Mouse (Mus musculus) macrophage (primary cell): ENCODE data around the gene Son. TPM values are rescaled to one million over a fixed set of nuclear protein-coding genes. Genes with fewer than 3 reads are reported as not detected.
A peak's percentile ranks its signal among the peaks of the same experiment; 100 is the strongest.

Experiments used
- H3K27ac ChIP-seq: fragments of 350-480 bp; formaldehyde crosslinking; 2 replicates; pipeline ENCODE4 v1.9.0; 2021
- H3K36me3 ChIP-seq: fragments of 350-480 bp; formaldehyde crosslinking; 2 replicates; pipeline ENCODE4 v1.9.0; 2021; ENCODE audit errors: inconsistent target
- H3K4me3 ChIP-seq: fragments of 350-480 bp; formaldehyde crosslinking; 2 replicates; pipeline ENCODE4 v1.9.0; 2021; ENCODE audit errors: inconsistent target
- H3K79me2 ChIP-seq: fragments of 350-480 bp; formaldehyde crosslinking; 2 replicates; pipeline ENCODE4 v1.9.0; 2021; ENCODE audit errors: inconsistent target
- WGBS: methylation state at CpG from one replicate; pipeline ENCODE4 v1.1.7; 2026; ENCODE audit warnings: inconsistent platforms; ENCODE audit not compliant: missing documents; 5-methylcytosine and 5-hydroxymethylcytosine counted together
- polyA plus RNA-seq: library from polyadenylated mRNA; stranded (reverse); fragments of 250-400 nt; gene quantifications from 3 replicates; pipeline ENCODE4 v1.2.4, GENCODE M21; 2018; ENCODE audit warnings: inconsistent platforms

The Son gene
- polyA plus RNA-seq, 1 experiment from 2014 or later = 188 TPM

GRCm38 (mm10) chr16:91688023-91688618, 40.8 kb downstream of the Son start:
- Histone ChIP-seq H3K27ac (no peak overlapping the region), H3K36me3 (peaks cover 8% of the 10 kb centered on the region; the same call in 1 of the 2 replicates), H3K79me2 (no peaks in the 10 kb centered on the region; the same call in 1 of the 2 replicates), H3K4me3 (peak overlapping the region; percentile 30)
- 2% methylated on average over 40 of the region's 51 CpGs for WGBS

DNA sequence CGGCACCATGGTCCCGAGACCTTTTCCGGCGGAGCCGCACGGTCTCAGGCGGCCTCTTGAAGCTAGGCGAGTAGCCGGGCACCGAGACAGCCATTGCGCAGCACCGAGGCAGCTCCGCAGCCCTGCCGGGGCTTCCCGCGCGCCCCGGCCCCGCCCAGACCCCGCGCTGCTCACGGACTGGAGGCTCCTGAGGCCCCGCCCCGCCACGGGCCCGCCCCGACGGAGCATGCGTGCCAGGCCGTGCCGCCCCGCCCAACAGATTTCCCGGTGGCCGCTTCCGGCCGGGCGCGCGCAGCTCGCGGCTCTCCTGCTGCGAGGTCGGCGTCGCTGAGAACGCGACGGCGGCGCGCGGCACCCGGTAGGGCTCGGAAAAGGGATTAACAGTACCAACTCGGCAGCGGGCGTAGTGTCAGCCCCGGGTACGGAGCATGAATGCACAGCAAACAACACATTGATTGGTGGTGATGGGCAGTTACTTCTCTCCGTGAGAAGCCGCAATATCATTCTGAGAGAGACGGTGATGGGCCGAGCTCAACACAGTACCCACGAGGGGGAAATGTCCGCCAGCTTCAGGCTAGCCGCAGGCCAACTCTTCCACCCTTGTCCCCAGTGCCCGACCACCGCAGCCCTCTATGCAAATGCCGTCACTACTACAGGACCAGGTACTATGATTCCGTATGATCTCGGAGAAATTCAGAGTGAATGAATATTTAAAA, 41.5 kb downstream of the Son start, which contains the start of gene Donson:
Gene Donson, minus strand, starts transcription at position 152 of the 716 bp plus-strand sequence.
- under 1% methylated on average over 65 of the region's 71 CpGs for WGBS
- H3K27ac ChIP-seq = 0 out of 2 replicates have a peak within 1 kb of the TSS, but pooled peaks have one; percentile 12
- peaks cover 4% of the 10 kb centered on the region; the same call in 1 of the 2 replicates for H3K36me3 ChIP-seq
- peak within 1 kb of the TSS; percentile 41 for H3K4me3 ChIP-seq
- H3K79me2 ChIP-seq = no peaks in the 10 kb centered on the region; the same call in 1 of the 2 replicates

GRCm38 (mm10) chr16:91689791-91690190, 42.5 kb downstream of the Son start:
- Histone ChIP-seq H3K27ac (no peak overlapping the region), H3K4me3 (no peak overlapping the region), H3K36me3 (no peaks in the 10 kb centered on the region; the same call in 1 of the 2 replicates), H3K79me2 (no peaks in the 10 kb centered on the region; the same call in 1 of the 2 replicates)
- WGBS = 63% methylated on average over 7 of the region's 7 CpGs

DNA sequence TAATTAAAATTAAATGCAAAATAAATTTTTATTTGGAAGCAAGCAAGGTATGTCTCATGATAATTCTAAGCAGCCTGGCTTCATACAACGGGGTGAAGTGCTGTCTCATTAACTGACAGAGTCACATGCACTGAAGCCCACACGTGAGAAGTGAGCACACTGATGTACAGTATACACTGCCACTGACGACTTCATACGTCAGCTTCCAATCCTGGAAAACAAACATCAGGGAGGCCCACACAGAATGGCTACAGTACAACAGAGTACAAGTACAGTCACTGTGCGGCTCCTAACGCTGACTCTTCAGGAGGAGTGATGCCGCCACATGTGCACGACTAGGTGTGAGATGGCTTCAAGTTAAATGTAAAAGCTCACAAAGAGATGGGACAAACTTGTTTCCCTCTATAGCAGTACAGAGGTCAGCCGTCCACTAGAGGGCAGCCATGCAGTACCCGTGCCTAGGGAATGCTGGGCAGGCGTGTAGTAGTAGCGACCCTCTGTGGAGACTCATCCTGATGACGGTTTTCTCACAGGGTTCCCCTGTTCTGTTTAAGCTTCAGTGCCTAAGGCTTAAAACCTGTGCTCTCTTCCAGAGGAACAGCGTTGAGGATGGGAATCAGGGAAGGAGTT, 47.3 kb downstream of the Son start:
- H3K4me3 ChIP-seq = no peak overlapping the region
- H3K27ac ChIP-seq = no peak overlapping the region
- peaks cover 24% of the 10 kb centered on the region for H3K36me3 ChIP-seq
- WGBS = 35% methylated on average over 14 of the region's 14 CpGs
- no peaks in the 10 kb centered on the region for H3K79me2 ChIP-seq

- WGBS = 47% methylated on average over 8 of the region's 8 CpGs
- H3K79me2 ChIP-seq = no peaks in the 10 kb centered on the region
- peaks cover 24% of the 10 kb centered on the region for H3K36me3 ChIP-seq
- no peak overlapping the region for H3K27ac ChIP-seq
- no peak overlapping the region for H3K4me3 ChIP-seq
Observed at GRCm38 (mm10) chr16:91695108-91695755, 47.9 kb downstream of the Son start.

- WGBS = 100% methylated on average over 1 of the region's 1 CpGs
- Histone ChIP-seq H3K4me3 (no peak overlapping the region), H3K27ac (no peak overlapping the region), H3K36me3 (peaks cover 53% of the 10 kb centered on the region), H3K79me2 (no peaks in the 10 kb centered on the region)
Observed at GRCm38 (mm10) chr16:91698995-91699394, 51.7 kb downstream of the Son start.

DNA sequence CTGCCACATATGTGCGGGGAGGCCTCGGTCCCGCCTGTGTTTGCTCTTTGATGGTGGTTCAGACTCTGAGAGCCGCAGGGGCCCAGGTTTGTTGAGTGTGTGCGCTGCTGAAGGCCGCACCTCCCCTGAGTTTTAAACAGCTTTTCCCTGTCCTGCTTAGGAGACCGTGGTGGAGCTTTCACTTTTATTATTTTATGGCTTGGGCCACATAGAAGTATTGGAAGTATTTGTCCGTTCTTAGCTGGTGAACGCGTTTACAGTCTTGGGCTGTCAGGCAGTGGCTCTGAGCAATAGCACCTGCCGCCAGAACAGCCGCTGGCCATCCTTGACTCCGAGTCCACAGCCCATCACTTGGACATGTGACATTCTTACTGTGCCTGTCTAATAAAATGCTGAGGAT, 54.6 kb downstream of the Son start:
- no peak overlapping the region for H3K27ac ChIP-seq
- H3K36me3 ChIP-seq = peaks cover 70% of the 10 kb centered on the region
- H3K4me3 ChIP-seq = no peak overlapping the region
- H3K79me2 ChIP-seq = no peaks in the 10 kb centered on the region
- 94% methylated on average over 13 of the region's 13 CpGs for WGBS

GRCm38 (mm10) chr16:91702771-91703188, 55.5 kb downstream of the Son start:
- peaks cover 64% of the 10 kb centered on the region for H3K36me3 ChIP-seq
- WGBS = 95% methylated on average over 3 of the region's 3 CpGs
- H3K79me2 ChIP-seq = no peaks in the 10 kb centered on the region

GRCm38 (mm10) chr16:91704603-91705340, 57.5 kb downstream of the Son start:
- Histone ChIP-seq H3K27ac (no peak overlapping the region), H3K79me2 (no peaks in the 10 kb centered on the region), H3K36me3 (peaks cover 60% of the 10 kb centered on the region), H3K4me3 (no peak overlapping the region)
- WGBS = 94% methylated on average over 11 of the region's 14 CpGs

More at GRCm38 (mm10) chr16:91702771-91703188, 55.5 kb downstream of the Son start:
- H3K27ac ChIP-seq = no peak overlapping the region
- H3K4me3 ChIP-seq = no peak overlapping the region

- H3K4me3 ChIP-seq = no peak overlapping the region
- no peaks in the 10 kb centered on the region for H3K79me2 ChIP-seq
- H3K27ac ChIP-seq = no peak overlapping the region
- H3K36me3 ChIP-seq = peaks cover 66% of the 10 kb centered on the region
- 94% methylated on average over 7 of the region's 7 CpGs for WGBS
Observed at GRCm38 (mm10) chr16:91710241-91710640, 62.9 kb downstream of the Son start.

GRCm38 (mm10) chr16:91716927-91717349, 69.6 kb downstream of the Son start:
- no peak overlapping the region for H3K4me3 ChIP-seq
- WGBS = 79% methylated on average over 10 of the region's 11 CpGs
- no peak overlapping the region for H3K27ac ChIP-seq
- peaks cover 24% of the 10 kb centered on the region; the same call in 1 of the 2 replicates for H3K79me2 ChIP-seq
- H3K36me3 ChIP-seq = peaks cover 44% of the 10 kb centered on the region

GRCm38 (mm10) chr16:91717399-91717798, 70.1 kb downstream of the Son start:
- H3K36me3 ChIP-seq = peaks cover 44% of the 10 kb centered on the region
- H3K4me3 ChIP-seq = no peak overlapping the region
- 96% methylated on average over 4 of the region's 4 CpGs for WGBS
- H3K79me2 ChIP-seq = peaks cover 29% of the 10 kb centered on the region
- no peak overlapping the region for H3K27ac ChIP-seq

DNA sequence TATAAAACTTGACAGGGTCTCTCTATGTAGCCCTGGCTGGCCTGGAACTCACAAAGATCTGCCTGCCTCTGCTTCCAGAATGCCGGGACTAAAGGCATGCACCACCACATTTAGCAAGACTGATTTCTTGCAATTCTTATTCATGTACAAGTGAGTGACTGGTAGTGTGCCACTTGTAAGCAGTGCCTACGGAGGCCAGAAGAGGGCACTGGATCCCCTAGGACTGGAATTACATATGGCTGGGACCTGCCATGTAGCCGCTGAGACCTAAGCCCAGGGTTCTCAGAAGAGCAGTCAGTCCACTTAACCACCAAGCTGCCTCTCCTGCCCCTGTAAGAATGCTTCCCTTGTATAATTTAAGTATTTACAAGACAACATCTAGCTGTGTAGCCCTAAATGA, 76.9 kb downstream of the Son start:
- Histone ChIP-seq H3K27ac (no peak overlapping the region), H3K79me2 (peaks cover 82% of the 10 kb centered on the region), H3K4me3 (no peak overlapping the region), H3K36me3 (peaks cover 14% of the 10 kb centered on the region)
- 75% methylated on average over 2 of the region's 3 CpGs for WGBS

DNA sequence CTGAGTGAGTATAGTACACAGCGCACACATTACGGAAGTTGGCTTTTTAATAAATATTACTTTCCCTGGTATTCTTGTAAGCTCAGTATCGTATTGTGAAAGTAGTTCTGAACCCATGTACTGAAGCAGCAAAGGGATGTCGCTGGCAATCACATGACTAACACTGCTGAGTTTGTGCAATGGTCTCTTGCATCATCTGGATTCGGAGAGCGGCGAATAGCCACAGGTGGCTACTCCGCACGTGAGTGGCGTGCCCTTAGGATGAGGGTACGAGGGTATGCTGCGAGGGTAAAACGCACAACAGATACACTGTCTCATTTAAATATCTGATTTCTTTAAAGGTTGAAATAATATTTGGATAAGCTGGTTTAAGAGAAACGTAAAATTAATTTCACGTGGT, 80.1 kb downstream of the Son start:
- peaks cover 79% of the 10 kb centered on the region for H3K79me2 ChIP-seq
- 17% methylated on average over 15 of the region's 15 CpGs for WGBS
- no peaks in the 10 kb centered on the region for H3K36me3 ChIP-seq
- peak overlapping the region; percentile 77 for H3K27ac ChIP-seq
- peak overlapping the region; percentile 72 for H3K4me3 ChIP-seq
